Mouse (Mus musculus) pancreas, adult 10 weeks (tissue): ENCODE measurements around the gene Ddrgk1. TPM values are rescaled to one million over a fixed set of nuclear protein-coding genes. Genes with fewer than 3 reads are reported as not detected.

Experiments used
- polyA plus RNA-seq: library from polyadenylated mRNA; stranded (reverse); fragments of 350-450 nt; fragmentation: Illumina TruSeq; extraction: RNeasy Lipid Tissue Mini Kit (QIAGEN cat#74804); gene quantifications from one replicate; pipeline ENCODE4 v1.2.3, GENCODE M21; 2015; ENCODE audit warnings: low read depth, low replicate concordance; ENCODE audit not compliant: insufficient read depth

Ddrgk1 gene
- polyA plus RNA-seq = 75.4 TPM

GRCm38 (mm10) chr2:130664102-130664701 is at the start of gene Ddrgk1:
TSS of gene Ddrgk1 (minus strand) at chr2:130664659.

GRCm38 (mm10) chr2:130697153-130697810 is 32.8 kb upstream of the Ddrgk1 start, which contains the start of gene Slc4a11:
TSS of gene Slc4a11 (minus strand) at chr2:130697519.

GRCm38 (mm10) chr2:130667559-130667958 is 3.1 kb upstream of the Ddrgk1 start, which contains the start of gene Itpa:
TSS of gene Itpa (plus strand) at chr2:130667610.

GRCm38 (mm10) chr2:130642684-130643369 is 21.6 kb downstream of the Ddrgk1 start, which contains the start of gene Lzts3:
TSS of gene Lzts3 (minus strand) at chr2:130642803.

GRCm38 (mm10) chr2:130629839-130630203 is 34.6 kb downstream of the Ddrgk1 start, which contains the start of the genes Fastkd5 and Ubox5:
TSS of gene Fastkd5 (minus strand) at chr2:130630027.
TSS of gene Ubox5 (minus strand) at chr2:130630038.

Other genes with a start within 250 kb of the Ddrgk1 start
- 51.8 TPM for gene Vps16, start 240.3 kb downstream of the Ddrgk1 start, polyA plus RNA-seq
- gene Pced1a, start 240.0 kb downstream of the Ddrgk1 start, polyA plus RNA-seq = 6.8 TPM
- gene Ptpra, start 214.4 kb downstream of the Ddrgk1 start, polyA plus RNA-seq = 13.0 TPM
- 13.6 TPM for gene Mrps26, start 100.9 kb downstream of the Ddrgk1 start, polyA plus RNA-seq
- not detected for gene Oxt, start 88.5 kb downstream of the Ddrgk1 start, polyA plus RNA-seq
- not detected for gene Avp, start 82.1 kb downstream of the Ddrgk1 start, polyA plus RNA-seq
- 1.6 TPM for gene Fastkd5, start 34.6 kb downstream of the Ddrgk1 start, polyA plus RNA-seq
- 1.4 TPM for gene Ubox5, start 34.6 kb downstream of the Ddrgk1 start, polyA plus RNA-seq
- 4.6 TPM for gene Lzts3, start 21.9 kb downstream of the Ddrgk1 start, polyA plus RNA-seq
- 7.5 TPM for gene Itpa, start 3.0 kb upstream of the Ddrgk1 start, polyA plus RNA-seq
- not detected for gene Slc4a11, start 32.9 kb upstream of the Ddrgk1 start, polyA plus RNA-seq
- 7.2 TPM for gene 4930402H24Rik, start 241.7 kb upstream of the Ddrgk1 start, polyA plus RNA-seq
- 3.9 TPM for gene Atrn, start 241.8 kb upstream of the Ddrgk1 start, polyA plus RNA-seq